Mouse (Mus musculus) testis, adult 2 months (tissue): ENCODE data around the gene Dusp2. TPM values are rescaled to one million over a fixed set of nuclear protein-coding genes. Genes with fewer than 3 reads are reported as not detected.
"Not testable (repeated sequence)": the region's sequence is repeated elsewhere in the genome, so short reads cannot be mapped to it uniquely, and the experiment has no call there.

ENCODE experiments used
- H3K27ac ChIP-seq: fragments of 200-500 bp; 2 replicates; pipeline ENCODE4 v1.5.1; 2012; ENCODE audit warnings: low read depth, low read length; ENCODE audit not compliant: control insufficient read depth, insufficient read depth
- H3K27me3 ChIP-seq: fragments of 200-500 bp; 2 replicates; pipeline ENCODE4 v1.6.1; 2012; ENCODE audit warnings: mild to moderate bottlenecking, low read length, moderate library complexity; ENCODE audit not compliant: control insufficient read depth, insufficient read depth
- H3K36me3 ChIP-seq: fragments of 200-500 bp; 2 replicates; pipeline ENCODE4 v1.6.1; 2012; ENCODE audit warnings: mild to moderate bottlenecking, low read length; ENCODE audit not compliant: control insufficient read depth, insufficient read depth
- H3K4me1 ChIP-seq: fragments of 200-500 bp; 2 replicates; pipeline ENCODE4 v1.6.1; 2012; ENCODE audit warnings: low read length; ENCODE audit not compliant: control insufficient read depth, insufficient read depth
- H3K4me3 ChIP-seq: fragments of 200-500 bp; 2 replicates; pipeline ENCODE4 v1.5.1; 2012; ENCODE audit warnings: low read depth, mild to moderate bottlenecking, low read length, moderate library complexity, mixed read lengths; ENCODE audit not compliant: control insufficient read depth
- CTCF ChIP-seq: fragments of 200-500 bp; IDR thresholded peaks from 2 replicates; pipeline ENCODE4 v1.5.1; 2012; ENCODE audit warnings: low read depth, mild to moderate bottlenecking, inconsistent platforms, low read length, moderate library complexity; ENCODE audit not compliant: control insufficient read depth, insufficient read depth, insufficient replicate concordance
- POLR2A ChIP-seq: fragments of 200-500 bp; IDR thresholded peaks from 2 replicates; pipeline ENCODE4 v1.6.1; 2012; ENCODE audit warnings: low read depth, mild to moderate bottlenecking, inconsistent platforms, low read length, moderate library complexity; ENCODE audit not compliant: control insufficient read depth
- polyA plus RNA-seq: library from polyadenylated mRNA; depleted of rRNA; stranded (reverse); fragments of >200 nt; gene quantifications from 2 replicates; pipeline ENCODE4 v1.2.3, GENCODE M21; 2012; rRNA removed

Gene Dusp2
- 6.7 and 9.6 TPM in 2 replicates for polyA plus RNA-seq

DNA sequence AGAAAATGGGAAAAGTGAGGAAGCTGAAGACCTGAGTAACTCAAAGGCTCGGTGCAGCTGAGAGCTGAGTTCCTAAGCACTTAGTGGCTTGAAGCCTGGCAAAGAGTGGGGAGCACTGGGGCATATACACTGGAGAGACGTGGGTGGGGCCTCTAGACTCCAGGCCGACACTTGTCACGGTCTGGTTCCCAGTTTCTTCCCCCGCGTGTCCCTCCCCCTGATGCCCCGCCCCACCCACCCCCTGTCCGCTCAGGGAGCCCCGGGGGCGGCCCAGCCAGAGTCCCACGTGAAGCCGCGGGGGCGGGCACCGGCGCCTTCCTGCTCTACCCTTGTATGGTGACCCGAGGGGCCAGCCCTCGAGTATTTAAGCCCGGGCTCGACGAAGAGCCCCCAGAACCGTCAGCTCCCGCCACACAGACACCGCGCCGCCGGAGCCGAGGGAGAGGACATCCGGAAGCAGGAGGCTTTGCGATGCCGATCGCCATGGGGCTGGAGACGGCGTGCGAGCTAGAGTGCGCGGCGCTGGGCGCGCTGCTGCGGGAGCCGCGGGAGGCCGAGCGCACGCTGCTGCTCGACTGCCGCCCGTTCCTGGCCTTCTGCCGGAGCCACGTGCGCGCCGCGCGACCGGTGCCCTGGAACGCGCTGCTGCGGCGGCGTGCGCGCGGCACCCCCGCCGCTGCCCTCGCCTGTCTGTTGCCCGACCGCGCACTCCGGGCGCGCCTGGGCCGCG lies at the start of gene Dusp2:
Dusp2 (plus strand) TSS at position 393 of the 730 bp plus-strand sequence.
- no peak within 1 kb of the TSS for H3K27ac ChIP-seq
- TF ChIP-seq CTCF = no peak
- TF ChIP-seq POLR2A = no peak
- no peaks in the 10 kb centered on the region for H3K36me3 ChIP-seq
- no peaks in the 10 kb centered on the region for H3K27me3 ChIP-seq
- H3K4me3 ChIP-seq = peak within 1 kb of the TSS; percentile 91
- H3K4me1 ChIP-seq = peaks cover 12% of the 10 kb centered on the region

- Histone ChIP-seq H3K4me3 (no peak overlapping the region), H3K27me3 (no peaks in the 10 kb centered on the region), H3K4me1 (no peaks in the 10 kb centered on the region), H3K36me3 (no peaks in the 10 kb centered on the region), H3K27ac (no peak overlapping the region)
- no peak for TF ChIP-seq POLR2A
- no peak for TF ChIP-seq CTCF
Measured at GRCm38 (mm10) chr2:127292250-127292649, 43.7 kb upstream of the Dusp2 start.

- Histone ChIP-seq H3K4me3 (no peak overlapping the region), H3K27me3 (no peaks in the 10 kb centered on the region), H3K4me1 (no peaks in the 10 kb centered on the region), H3K27ac (no peak overlapping the region), H3K36me3 (no peaks in the 10 kb centered on the region; the same call in 1 of the 2 replicates)
- TF ChIP-seq CTCF = no peak
- TF ChIP-seq POLR2A = no peak
Measured at GRCm38 (mm10) chr2:127297001-127297805, 38.8 kb upstream of the Dusp2 start.

GRCm38 (mm10) chr2:127298056-127298455 lies 37.9 kb upstream of the Dusp2 start:
- Histone ChIP-seq H3K27me3 (no peaks in the 10 kb centered on the region), H3K36me3 (no peaks in the 10 kb centered on the region; the same call in 1 of the 2 replicates), H3K27ac (no peak overlapping the region), H3K4me3 (no peak overlapping the region), H3K4me1 (no peaks in the 10 kb centered on the region)
- TF ChIP-seq POLR2A (no peak), CTCF (no peak)

- Histone ChIP-seq H3K27ac (no peak overlapping the region), H3K36me3 (no peaks in the 10 kb centered on the region; the same call in 1 of the 2 replicates), H3K4me1 (no peaks in the 10 kb centered on the region), H3K27me3 (no peaks in the 10 kb centered on the region), H3K4me3 (no peak overlapping the region)
- TF ChIP-seq CTCF (no peak), POLR2A (no peak)
Measured at GRCm38 (mm10) chr2:127300701-127301100, 35.3 kb upstream of the Dusp2 start.

DNA sequence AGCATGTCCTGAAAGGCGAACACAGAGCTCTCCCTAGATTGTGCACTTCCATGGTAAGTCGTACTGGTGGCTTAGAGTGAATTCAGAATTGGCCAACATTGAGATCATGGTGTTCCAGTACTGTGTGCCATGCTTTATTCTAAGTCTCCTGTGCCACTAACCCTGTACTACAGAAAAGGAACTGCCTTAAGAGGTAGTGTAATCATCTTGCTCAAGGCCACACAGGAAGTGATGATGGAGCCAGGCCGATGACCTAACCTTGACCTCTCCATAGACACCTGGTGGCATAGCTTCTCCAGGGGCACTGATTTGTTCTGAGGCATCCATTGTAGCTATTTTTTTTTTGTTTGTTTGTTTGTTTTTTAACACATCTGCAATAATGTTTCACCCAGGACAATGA lies 34.1 kb upstream of the Dusp2 start:
- Histone ChIP-seq H3K36me3 (no peaks in the 10 kb centered on the region; the same call in 1 of the 2 replicates), H3K4me1 (no peaks in the 10 kb centered on the region), H3K27ac (no peak overlapping the region), H3K27me3 (no peaks in the 10 kb centered on the region), H3K4me3 (no peak overlapping the region)
- TF ChIP-seq POLR2A (no peak), CTCF (no peak)

DNA sequence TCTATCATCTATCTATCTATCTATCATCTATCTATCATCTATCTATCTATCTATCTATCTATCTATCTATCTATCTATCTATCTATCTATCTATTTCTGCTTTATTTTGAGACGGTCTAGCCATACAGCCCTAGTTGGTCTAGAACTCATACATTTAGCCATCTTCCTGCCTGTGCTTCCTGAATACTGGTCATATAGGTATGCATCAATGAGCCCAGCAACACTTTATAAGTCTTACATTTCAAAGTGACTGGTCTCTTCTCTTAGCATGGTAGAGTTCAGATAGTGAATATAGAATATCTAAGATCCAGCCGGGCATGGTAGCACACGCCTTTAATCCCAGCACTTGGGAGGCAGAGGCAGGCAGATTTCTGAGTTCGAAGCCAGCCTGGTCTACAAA lies 31.8 kb upstream of the Dusp2 start:
- H3K27me3 ChIP-seq, H3K4me1 ChIP-seq, H3K27ac ChIP-seq, H3K4me3 ChIP-seq, H3K36me3 ChIP-seq: not testable (repeated sequence)
